Mouse (Mus musculus): ENCODE measurements around the gene Gpr174.

DNA sequence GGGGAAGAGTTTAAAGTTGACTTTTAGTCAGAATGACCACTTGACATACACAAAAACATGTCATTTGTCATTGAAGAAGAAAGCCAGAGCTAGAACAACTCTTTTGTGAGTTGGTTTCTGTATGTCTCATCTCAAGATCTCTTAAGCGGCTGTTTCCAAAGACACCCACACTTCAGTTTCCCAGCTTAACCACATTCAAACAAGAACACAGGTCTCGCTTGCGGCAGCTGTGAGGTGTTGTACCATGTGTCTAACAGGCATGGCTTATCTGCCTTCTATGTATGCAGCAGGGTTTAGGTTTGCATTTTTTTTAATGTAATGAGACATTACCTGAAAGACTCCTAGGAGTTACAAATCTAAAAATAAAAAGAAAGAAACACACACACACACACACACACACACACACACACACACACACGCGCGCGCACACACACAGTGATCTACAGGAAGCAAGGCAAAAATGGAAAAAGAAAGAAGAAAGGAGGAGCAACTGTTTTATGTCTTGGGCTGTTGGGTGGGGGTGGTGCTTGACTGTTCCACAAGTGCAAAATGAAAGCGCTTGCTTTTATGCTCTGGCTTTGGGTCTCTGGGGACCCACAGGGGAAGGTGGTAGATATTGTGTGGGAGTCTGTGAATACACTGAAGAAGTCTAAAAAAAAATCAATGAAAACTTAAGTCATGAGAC is 70.2 kb downstream of the Gpr174 start:
- TF ChIP-seq CTCF (IDR thresholded peaks at IDR 0.05) (no peak), EP300 (IDR thresholded peaks at IDR 0.05) (no peak)
